Mouse (Mus musculus): ENCODE measurements around the gene Epp13. TPM values are rescaled to one million over a fixed set of nuclear protein-coding genes. Genes with fewer than 3 reads are reported as not detected.
A peak's percentile ranks its signal among the peaks of the same experiment; 100 is the strongest.
"Not testable (repeated sequence)": the region's sequence is repeated elsewhere in the genome, so short reads cannot be mapped to it uniquely, and the experiment has no call there.

Epp13 gene
- total RNA-seq, 2 experiments from 2014 or later = not detected

- DNase-seq = peak; percentile 72
- intact Hi-C loops (cut with DNase I; ENCODE audit: low total_unique reads) = no loop called here
Measured at GRCm38 (mm10) chr7:6283451-6284075, 31.1 kb downstream of the Epp13 start.

GRCm38 (mm10) chr7:6284442-6285012, 32.0 kb downstream of the Epp13 start:
- intact Hi-C loops (cut with DNase I; ENCODE audit: low total_unique reads) = no loop called here
- no peak for DNase-seq

DNA sequence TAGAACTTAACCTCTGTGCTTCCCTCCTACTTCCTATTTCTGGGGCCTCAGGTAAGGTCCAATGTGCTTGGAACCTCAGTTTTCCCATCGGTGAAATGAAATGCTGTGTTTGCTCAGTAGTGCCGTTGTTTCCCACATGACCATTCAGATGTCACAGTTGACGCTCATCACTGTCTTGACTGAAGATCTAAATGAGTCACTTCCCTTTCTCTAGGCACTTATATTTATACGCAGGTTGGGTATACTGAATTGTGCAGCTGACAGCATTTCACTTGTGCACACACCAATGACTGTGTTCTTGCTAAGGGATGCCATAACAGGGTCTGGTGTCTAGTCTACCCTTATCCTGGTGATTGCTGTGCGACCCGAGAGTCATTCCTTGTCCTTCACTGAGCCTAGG, 32.9 kb downstream of the Epp13 start:
- DNase-seq = no peak
- intact Hi-C loops (cut with DNase I; ENCODE audit: low total_unique reads) = no loop called here

GRCm38 (mm10) chr7:6285842-6286705, 33.6 kb downstream of the Epp13 start, which contains the start of gene Zfp667:
Gene Zfp667 (plus strand): TSS chr7:6286579.
- intact Hi-C loops (cut with DNase I; ENCODE audit: low total_unique reads) = no loop called here
- peak; percentile 100 for DNase-seq

GRCm38 (mm10) chr7:6286921-6287531, 34.5 kb downstream of the Epp13 start:
- intact Hi-C loops (cut with DNase I; ENCODE audit: low total_unique reads) = no loop called here
- no peak for DNase-seq

DNA sequence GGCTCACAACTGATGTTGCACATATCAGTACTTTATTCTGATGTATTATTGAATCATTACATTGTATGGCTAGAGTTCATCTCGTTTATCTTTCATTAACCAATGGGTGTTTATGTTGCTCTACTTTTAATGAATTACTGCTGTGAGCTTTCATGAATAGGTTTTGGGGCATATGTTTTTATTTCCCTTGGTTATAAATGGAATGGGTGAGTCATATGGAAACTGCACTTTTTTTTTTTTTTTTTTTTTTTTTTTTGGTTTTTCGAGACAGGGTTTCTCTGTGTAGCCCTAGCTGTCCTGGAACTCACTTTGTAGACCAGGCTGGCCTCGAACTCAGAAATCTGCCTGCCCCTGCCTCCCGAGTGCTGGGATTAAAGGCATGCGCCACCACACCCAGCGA, 38.6 kb downstream of the Epp13 start:
- intact Hi-C loops (cut with DNase I; ENCODE audit: low total_unique reads); DNase-seq: not testable (repeated sequence)

- intact Hi-C loops (cut with DNase I; ENCODE audit: low total_unique reads); DNase-seq: not testable (repeated sequence)
Measured at GRCm38 (mm10) chr7:6300796-6301195, 48.3 kb downstream of the Epp13 start.

DNA sequence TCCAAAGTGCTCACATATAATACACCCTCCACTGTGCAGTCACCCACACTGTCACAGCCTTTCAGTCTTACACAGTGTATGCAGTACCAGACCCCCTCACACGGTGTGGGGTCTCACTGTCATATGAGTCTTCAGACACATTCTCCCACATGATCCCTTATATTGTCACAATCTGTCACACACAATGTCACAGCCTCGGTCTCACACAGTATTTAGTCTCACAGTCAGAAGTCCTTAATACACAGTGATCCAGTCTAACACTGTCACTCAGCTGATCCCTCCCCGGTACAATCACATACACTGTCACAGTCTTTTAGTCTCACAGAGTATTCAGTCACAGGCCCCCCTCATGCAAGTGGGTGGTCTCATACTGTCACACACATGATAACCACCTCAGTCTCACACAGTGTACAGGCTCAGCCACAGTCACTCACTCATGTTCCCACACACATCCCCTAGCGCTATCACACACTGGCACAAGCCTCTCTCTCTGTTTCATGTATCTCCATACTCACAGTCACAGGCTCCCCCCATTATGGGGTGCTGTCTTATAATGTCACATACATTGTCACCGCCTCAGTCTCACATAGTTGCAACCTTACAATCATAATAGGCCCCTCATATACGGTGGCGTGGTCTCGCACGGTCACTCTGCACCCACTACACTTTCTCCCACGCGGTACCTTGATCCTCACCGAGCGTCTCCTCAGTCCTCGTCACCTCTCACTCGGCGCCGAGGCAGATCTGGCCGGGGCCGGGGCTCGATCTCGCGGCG, 78.1 kb downstream of the Epp13 start:
- no peak for DNase-seq
- intact Hi-C loops (cut with DNase I; ENCODE audit: low total_unique reads) = no loop called here

DNA sequence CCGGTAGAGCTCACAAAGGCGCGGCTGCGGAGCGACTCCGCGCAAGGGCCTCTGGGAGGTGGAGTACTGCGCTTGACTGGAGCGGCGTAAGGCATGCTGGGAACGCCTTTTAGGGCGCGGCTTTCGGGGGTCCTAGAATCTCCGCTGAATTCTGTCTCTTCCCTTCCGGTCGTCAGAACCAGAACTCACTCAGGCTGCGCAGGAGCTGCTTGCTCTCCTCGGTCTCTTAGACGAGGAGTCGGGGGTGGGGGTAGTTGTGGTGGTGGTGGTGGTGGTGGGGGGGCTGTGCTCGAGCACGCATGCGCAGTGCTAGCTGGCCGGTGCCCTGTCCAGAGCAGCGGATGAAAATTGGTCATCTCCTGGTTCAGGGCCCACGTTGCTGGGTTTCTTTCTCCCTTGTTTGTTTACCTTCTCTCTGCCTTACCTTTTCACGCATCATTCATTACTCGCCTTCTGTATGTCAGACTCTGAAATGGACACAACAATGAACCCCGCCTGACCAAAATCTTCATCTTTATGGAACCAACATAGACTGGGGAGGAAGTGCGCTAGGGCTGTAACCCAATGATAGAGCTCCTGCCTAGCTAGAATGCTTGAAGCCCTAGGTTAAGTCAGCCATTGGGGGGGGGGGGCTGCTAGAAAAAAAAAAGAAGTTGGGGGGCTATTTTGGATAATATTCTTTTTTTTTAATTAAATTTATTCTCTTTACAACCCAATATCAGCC, 78.9 kb downstream of the Epp13 start, which contains the start of gene Zfp583:
Gene Zfp583, minus strand, starts transcription at position 53 of the 724 bp plus-strand sequence.
- DNase-seq = peak; percentile 81
- intact Hi-C loops (cut with DNase I; ENCODE audit: low total_unique reads) = no loop called here

Other genes with a start within 250 kb of the Epp13 start
- not detected for gene Vmn1r65, start 241.7 kb upstream of the Epp13 start, total RNA-seq (2021)
- gene Nlrp4c, start 207.5 kb upstream of the Epp13 start, total RNA-seq (2021) = not detected
- 10 to 100 TPM; 32.0 to 32.6 TPM for gene Zfp787, start 96.7 kb upstream of the Epp13 start, total RNA-seq (2021)
- 1 to 10 TPM; 6.0 to 6.1 TPM for gene Zfp444, start 80.5 kb upstream of the Epp13 start, total RNA-seq (2021)
- not detected for gene Galp, start 55.6 kb upstream of the Epp13 start, total RNA-seq (2021)
- not detected for gene Zscan5b, start 30.4 kb upstream of the Epp13 start, total RNA-seq (2021)
- gene Zfp667, start 33.9 kb downstream of the Epp13 start, total RNA-seq (2021) = 1 to 10 TPM; 1.9 to 2.4 TPM
- under 1 TPM; 0.39 to 0.51 TPM for gene Zfp583, start 78.6 kb downstream of the Epp13 start, total RNA-seq (2021)
- gene Gm3854, start 91.0 kb downstream of the Epp13 start, total RNA-seq (2021) = under 1 TPM; 0.06 to 0.11 TPM
- 1 to 10 TPM in 1 of 2 experiments, under 1 TPM in 1; 0.82 to 1.7 TPM for gene Zfp78, start 110.6 kb downstream of the Epp13 start, total RNA-seq (2021)
- 1 to 10 TPM; 1.9 to 2.2 TPM for gene Zfp28, start 130.6 kb downstream of the Epp13 start, total RNA-seq (2021)
- under 1 TPM in 1 of 2 experiments, not detected in 1; 0.33 TPM for gene Smim17, start 146.0 kb downstream of the Epp13 start, total RNA-seq (2021)
- gene Gm20715, start 157.6 kb downstream of the Epp13 start, total RNA-seq (2021) = not detected
- gene Olfr1344, start 186.0 kb downstream of the Epp13 start, total RNA-seq (2021) = not detected
- gene Olfr1336, start 203.5 kb downstream of the Epp13 start, total RNA-seq (2021) = not detected
- not detected for gene Olfr1346, start 214.4 kb downstream of the Epp13 start, total RNA-seq (2021)
- gene Olfr5, start 234.2 kb downstream of the Epp13 start, total RNA-seq (2021) = not detected
- not detected for gene Olfr1347, start 247.0 kb downstream of the Epp13 start, total RNA-seq (2021)